Mouse (Mus musculus): ENCODE measurements around the gene Maip1. TPM values are rescaled to one million over a fixed set of nuclear protein-coding genes. Genes with fewer than 3 reads are reported as not detected.

Maip1 gene
- polyA plus RNA-seq, 1 experiment from 2014 or later: 14.6 TPM

- Histone ChIP-seq H3K9ac (ENCODE audit: low read length) (no peak overlapping the region), H3K27me3 (ENCODE audit: control insufficient read depth, insufficient read depth, low read length) (no peaks in the 10 kb centered on the region), H3K4me3 (ENCODE audit: control insufficient read depth in 1 of 2, insufficient read depth in 1 of 2, low read depth in 1 of 2, low read length in 2 of 2) (no peak overlapping the region), H3K4me2 (ENCODE audit: low read length) (no peak overlapping the region), H3K27ac (replicated peaks in 1 of 2; ENCODE audit: control insufficient read depth in 1 of 2, insufficient read depth in 1 of 2, low read depth in 2 of 2, low read length in 2 of 2) (no peak overlapping the region), H3K9me3 (ENCODE audit: control insufficient read depth, low read length) (no peaks in the 10 kb centered on the region), H3K36me3 (ENCODE audit: control insufficient read depth, insufficient read depth, low read length) (peaks cover 53% of the 10 kb centered on the region), H3K4me1 (ENCODE audit: control insufficient read depth in 2 of 2, insufficient read depth in 2 of 2, low read length in 2 of 2) (peaks cover 0 to under 1% of the 10 kb centered on the region in 2 experiments; a peak in 1 of 4 replicates)
- 91% methylated on average over 2 of the region's 2 CpGs for whole genome bisulfite sequencing
- ATAC-seq (ENCODE audit: insufficient number of reproducible peaks, insufficient read depth, low FRiP score, low read depth): no peak
These were observed 5.8 kb upstream of the Maip1 start for GRCm38 (mm10) chr1:57400321-57400720.

DNA sequence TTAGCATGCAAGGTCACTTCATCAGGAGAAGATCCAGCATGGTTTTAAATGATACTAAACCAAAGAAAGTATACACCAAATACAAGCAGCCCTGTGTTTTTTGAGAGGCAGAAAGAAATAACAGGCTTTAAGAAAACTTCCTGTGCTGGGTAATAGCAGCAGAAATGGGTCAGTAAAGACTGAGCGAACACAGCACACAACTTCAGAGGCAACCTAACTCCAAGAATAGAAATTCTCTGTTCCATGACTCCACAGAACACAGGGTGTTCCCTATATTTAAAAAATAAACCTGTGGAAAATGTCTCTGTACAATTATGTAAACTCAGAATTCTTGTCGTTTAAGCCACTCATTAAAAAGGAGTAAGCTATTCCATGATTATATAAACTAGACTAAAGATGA, 5.3 kb upstream of the Maip1 start:
- no peak overlapping the region for H3K27ac ChIP-seq (replicated peaks in 1 of 2; ENCODE audit: control insufficient read depth in 1 of 2, insufficient read depth in 1 of 2, low read depth in 2 of 2, low read length in 2 of 2)
- H3K4me1 ChIP-seq (ENCODE audit: control insufficient read depth in 2 of 2, insufficient read depth in 2 of 2, low read length in 2 of 2): peaks cover 0 to 7% of the 10 kb centered on the region in 2 experiments; a peak in 1 of 4 replicates
- no peak for ATAC-seq (ENCODE audit: insufficient number of reproducible peaks, insufficient read depth, low FRiP score, low read depth)
- H3K4me3 ChIP-seq (ENCODE audit: control insufficient read depth in 1 of 2, insufficient read depth in 1 of 2, low read depth in 1 of 2, low read length in 2 of 2): no peak overlapping the region
- no peaks in the 10 kb centered on the region for H3K9me3 ChIP-seq (ENCODE audit: control insufficient read depth, low read length)
- peaks cover 49% of the 10 kb centered on the region for H3K36me3 ChIP-seq (ENCODE audit: control insufficient read depth, insufficient read depth, low read length)
- H3K4me2 ChIP-seq (ENCODE audit: low read length): no peak overlapping the region
- no peak overlapping the region for H3K9ac ChIP-seq (ENCODE audit: low read length)
- 88% methylated on average over 2 of the region's 2 CpGs for WGBS
- no peaks in the 10 kb centered on the region for H3K27me3 ChIP-seq (ENCODE audit: control insufficient read depth, insufficient read depth, low read length)

DNA sequence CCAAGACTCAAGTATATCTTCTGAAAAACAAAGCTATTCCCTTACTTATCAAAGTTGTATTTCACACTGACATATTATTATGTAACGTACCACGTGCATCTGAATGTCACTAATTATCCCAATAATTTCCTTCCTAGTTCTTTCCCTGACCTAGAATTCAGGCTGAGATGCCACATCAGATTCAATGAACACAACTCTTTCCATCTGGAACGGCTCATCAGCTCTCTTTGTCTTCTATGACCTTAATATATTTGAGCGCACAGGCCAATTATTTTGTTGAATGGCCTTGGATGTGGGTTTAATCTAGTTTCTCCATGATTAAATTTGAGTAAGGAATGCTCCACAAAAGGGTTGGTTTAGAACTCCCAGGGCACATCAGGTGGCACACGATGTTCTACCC, 4.0 kb upstream of the Maip1 start:
- Histone ChIP-seq H3K36me3 (ENCODE audit: control insufficient read depth, insufficient read depth, low read length) (peaks cover 39% of the 10 kb centered on the region), H3K9ac (ENCODE audit: low read length) (no peak overlapping the region), H3K4me1 (ENCODE audit: control insufficient read depth in 2 of 2, insufficient read depth in 2 of 2, low read length in 2 of 2) (peaks cover 0 to 7% of the 10 kb centered on the region in 2 experiments; a peak in 1 of 4 replicates), H3K27ac (replicated peaks in 1 of 2; ENCODE audit: control insufficient read depth in 1 of 2, insufficient read depth in 1 of 2, low read depth in 2 of 2, low read length in 2 of 2) (no peak overlapping the region), H3K4me3 (ENCODE audit: control insufficient read depth in 1 of 2, insufficient read depth in 1 of 2, low read depth in 1 of 2, low read length in 2 of 2) (no peak overlapping the region), H3K27me3 (ENCODE audit: control insufficient read depth, insufficient read depth, low read length) (no peaks in the 10 kb centered on the region), H3K4me2 (ENCODE audit: low read length) (no peak overlapping the region), H3K9me3 (ENCODE audit: control insufficient read depth, low read length) (no peaks in the 10 kb centered on the region)
- 93% methylated on average over 5 of the region's 5 CpGs for WGBS
- no peak for ATAC-seq (ENCODE audit: insufficient number of reproducible peaks, insufficient read depth, low FRiP score, low read depth)

DNA sequence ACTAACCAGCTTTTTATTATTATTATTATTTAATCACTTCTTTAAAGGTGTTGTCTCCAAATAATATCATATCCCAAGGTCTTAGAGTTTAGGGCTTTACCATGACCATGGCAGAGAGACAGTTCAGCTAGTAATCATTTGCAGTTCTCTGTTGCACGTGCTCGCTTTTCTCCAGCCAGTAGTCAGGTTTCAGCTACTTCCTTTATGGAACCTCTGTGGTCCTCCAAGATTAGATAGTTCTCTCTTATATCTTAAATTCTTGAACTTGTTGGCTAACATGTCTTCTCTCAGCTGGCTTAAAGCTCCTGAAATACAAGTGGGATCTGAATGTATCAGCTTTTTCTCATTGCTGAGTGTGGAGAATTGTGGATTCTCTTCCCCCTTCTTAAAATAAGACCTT, 2.9 kb downstream of the Maip1 start:
- Histone ChIP-seq H3K9ac (ENCODE audit: low read length) (no peak overlapping the region), H3K36me3 (ENCODE audit: control insufficient read depth, insufficient read depth, low read length) (peaks cover 37% of the 10 kb centered on the region), H3K4me1 (ENCODE audit: control insufficient read depth in 2 of 2, insufficient read depth in 2 of 2, low read length in 2 of 2) (peaks cover 0 to 27% of the 10 kb centered on the region in 2 experiments; a peak in 2 of 4 replicates), H3K4me2 (ENCODE audit: low read length) (no peak overlapping the region; the same call in 1 of the 2 replicates), H3K27me3 (ENCODE audit: control insufficient read depth, insufficient read depth, low read length) (no peaks in the 10 kb centered on the region), H3K27ac (replicated peaks in 1 of 2; ENCODE audit: control insufficient read depth in 1 of 2, insufficient read depth in 1 of 2, low read depth in 2 of 2, low read length in 2 of 2) (no peak overlapping the region), H3K9me3 (ENCODE audit: control insufficient read depth, low read length) (no peaks in the 10 kb centered on the region), H3K4me3 (ENCODE audit: control insufficient read depth in 1 of 2, insufficient read depth in 1 of 2, low read depth in 1 of 2, low read length in 2 of 2) (no peak overlapping the region)
- ATAC-seq (ENCODE audit: insufficient number of reproducible peaks, insufficient read depth, low FRiP score, low read depth): no peak
- WGBS: 74% methylated on average over 2 of the region's 2 CpGs

GRCm38 (mm10) chr1:57413397-57413796, 7.3 kb downstream of the Maip1 start:
- peaks cover 62% of the 10 kb centered on the region for H3K36me3 ChIP-seq (ENCODE audit: control insufficient read depth, insufficient read depth, low read length)
- H3K27ac ChIP-seq (replicated peaks in 1 of 2; ENCODE audit: control insufficient read depth in 1 of 2, insufficient read depth in 1 of 2, low read depth in 2 of 2, low read length in 2 of 2): no peak overlapping the region
- no peak overlapping the region for H3K9ac ChIP-seq (ENCODE audit: low read length)
- 87% methylated on average over 2 of the region's 2 CpGs for WGBS
- peaks cover 0 to 8% of the 10 kb centered on the region in 2 experiments; a peak in 2 of 4 replicates for H3K4me1 ChIP-seq (ENCODE audit: control insufficient read depth in 2 of 2, insufficient read depth in 2 of 2, low read length in 2 of 2)
- H3K27me3 ChIP-seq (ENCODE audit: control insufficient read depth, insufficient read depth, low read length): no peaks in the 10 kb centered on the region
- ATAC-seq (ENCODE audit: insufficient number of reproducible peaks, insufficient read depth, low FRiP score, low read depth): no peak
- no peak overlapping the region for H3K4me3 ChIP-seq (ENCODE audit: control insufficient read depth in 1 of 2, insufficient read depth in 1 of 2, low read depth in 1 of 2, low read length in 2 of 2)
- H3K9me3 ChIP-seq (ENCODE audit: control insufficient read depth, low read length): 0 out of 2 replicates have a peak, but pooled peaks cover 5% of the 10 kb centered on the region
- no peak overlapping the region for H3K4me2 ChIP-seq (ENCODE audit: low read length)

DNA sequence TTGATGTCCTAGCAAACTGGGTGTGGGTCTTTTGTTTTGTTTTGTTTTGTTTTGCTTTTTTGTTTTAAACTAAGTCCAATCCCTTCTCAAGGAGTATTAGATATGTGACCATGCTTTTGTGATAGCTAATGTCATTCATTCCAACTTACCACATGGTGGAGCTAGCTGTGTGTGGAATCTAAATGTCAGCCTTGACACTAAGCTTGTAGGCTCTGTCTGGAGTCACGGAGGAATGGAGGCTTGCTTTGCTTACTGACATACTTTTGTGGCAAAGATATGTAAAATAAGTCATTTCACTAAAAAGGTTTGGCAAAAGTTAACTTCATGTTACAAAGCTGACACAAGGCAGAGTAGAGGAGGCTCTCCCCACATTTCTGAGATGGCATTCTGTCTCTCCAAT, 17.6 kb downstream of the Maip1 start:
- Histone ChIP-seq H3K4me2 (ENCODE audit: low read length) (no peak overlapping the region), H3K27me3 (ENCODE audit: control insufficient read depth, insufficient read depth, low read length) (no peaks in the 10 kb centered on the region), H3K4me3 (ENCODE audit: control insufficient read depth in 1 of 2, insufficient read depth in 1 of 2, low read depth in 1 of 2, low read length in 2 of 2) (no peak overlapping the region), H3K9ac (ENCODE audit: low read length) (no peak overlapping the region), H3K4me1 (ENCODE audit: control insufficient read depth in 2 of 2, insufficient read depth in 2 of 2, low read length in 2 of 2) (no peaks in the 10 kb centered on the region), H3K36me3 (ENCODE audit: control insufficient read depth, insufficient read depth, low read length) (no peaks in the 10 kb centered on the region), H3K27ac (replicated peaks in 1 of 2; ENCODE audit: control insufficient read depth in 1 of 2, insufficient read depth in 1 of 2, low read depth in 2 of 2, low read length in 2 of 2) (no peak overlapping the region), H3K9me3 (ENCODE audit: control insufficient read depth, low read length) (no peaks in the 10 kb centered on the region)
- ATAC-seq (ENCODE audit: insufficient number of reproducible peaks, insufficient read depth, low FRiP score, low read depth): no peak
- WGBS: 3% methylated on average over 1 of the region's 1 CpGs

- 54% methylated on average over 16 of the region's 16 CpGs for WGBS
- H3K9me3 ChIP-seq (ENCODE audit: control insufficient read depth, low read length): no peaks in the 10 kb centered on the region
- H3K4me3 ChIP-seq (ENCODE audit: control insufficient read depth in 1 of 2, insufficient read depth in 1 of 2, low read depth in 1 of 2, low read length in 2 of 2): no peak overlapping the region
- no peaks in the 10 kb centered on the region; a peak in 1 of 4 replicates for H3K4me1 ChIP-seq (ENCODE audit: control insufficient read depth in 2 of 2, insufficient read depth in 2 of 2, low read length in 2 of 2)
- no peaks in the 10 kb centered on the region for H3K27me3 ChIP-seq (ENCODE audit: control insufficient read depth, insufficient read depth, low read length)
- H3K36me3 ChIP-seq (ENCODE audit: control insufficient read depth, insufficient read depth, low read length): no peaks in the 10 kb centered on the region
- ATAC-seq (ENCODE audit: insufficient number of reproducible peaks, insufficient read depth, low FRiP score, low read depth): no peak
- no peak overlapping the region for H3K9ac ChIP-seq (ENCODE audit: low read length)
- H3K4me2 ChIP-seq (ENCODE audit: low read length): peak overlapping the region; percentile 46
- H3K27ac ChIP-seq (replicated peaks in 1 of 2; ENCODE audit: control insufficient read depth in 1 of 2, insufficient read depth in 1 of 2, low read depth in 2 of 2, low read length in 2 of 2): no peak overlapping the region
These were observed 22.5 kb downstream of the Maip1 start for GRCm38 (mm10) chr1:57428368-57429308.

Data from heart, embryonic 14.5 days (tissue).